Mouse (Mus musculus): Measurements from ENCODE around the gene Endou.

The Endou gene

DNA sequence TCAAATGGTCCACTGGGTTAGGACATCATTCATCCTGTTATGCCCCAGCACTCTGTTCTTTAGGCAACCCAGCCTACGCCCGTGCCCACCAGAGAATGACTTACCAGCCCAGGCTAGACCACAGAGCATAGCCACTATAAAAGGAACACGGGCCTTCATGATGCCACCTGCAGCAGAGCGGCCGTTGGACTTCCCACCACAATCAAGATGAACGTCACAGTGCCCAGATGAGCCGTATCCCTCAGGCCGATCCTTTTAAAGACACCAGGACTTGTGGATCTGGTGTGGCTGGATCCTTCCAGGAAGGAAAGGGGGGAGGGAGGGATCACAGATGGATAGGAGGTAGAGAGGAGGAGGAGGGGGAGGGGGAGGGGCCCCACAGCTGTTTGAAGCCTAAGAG, at the start of gene Endou:
TSS of gene Endou (minus strand) at position 229 of the 400 bp plus-strand sequence.
- DNase-seq: no peak

- DNase-seq: no peak
These were observed 49.5 kb upstream of the Endou start for GRCm38 (mm10) chr15:97780611-97781031.

DNA sequence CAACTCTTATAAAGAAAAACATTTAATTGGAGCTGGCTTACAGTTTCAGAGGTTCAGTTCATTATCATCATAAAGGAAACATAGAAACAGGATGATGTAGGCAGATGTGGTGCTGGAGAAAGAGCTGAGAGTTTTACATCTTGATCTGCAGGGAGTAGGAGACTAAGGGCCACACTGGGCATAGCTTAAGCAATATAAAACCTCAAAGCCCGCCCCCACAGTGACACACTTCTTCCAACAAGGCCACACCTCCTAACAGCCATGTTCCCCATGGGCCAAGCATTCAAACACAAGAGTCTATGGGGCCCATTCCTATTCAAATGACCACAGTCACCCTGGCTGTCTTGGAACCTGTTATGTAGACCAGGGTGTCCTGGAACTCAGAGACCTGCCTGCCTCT, 48.4 kb upstream of the Endou start:
- no peak for DNase-seq

DNA sequence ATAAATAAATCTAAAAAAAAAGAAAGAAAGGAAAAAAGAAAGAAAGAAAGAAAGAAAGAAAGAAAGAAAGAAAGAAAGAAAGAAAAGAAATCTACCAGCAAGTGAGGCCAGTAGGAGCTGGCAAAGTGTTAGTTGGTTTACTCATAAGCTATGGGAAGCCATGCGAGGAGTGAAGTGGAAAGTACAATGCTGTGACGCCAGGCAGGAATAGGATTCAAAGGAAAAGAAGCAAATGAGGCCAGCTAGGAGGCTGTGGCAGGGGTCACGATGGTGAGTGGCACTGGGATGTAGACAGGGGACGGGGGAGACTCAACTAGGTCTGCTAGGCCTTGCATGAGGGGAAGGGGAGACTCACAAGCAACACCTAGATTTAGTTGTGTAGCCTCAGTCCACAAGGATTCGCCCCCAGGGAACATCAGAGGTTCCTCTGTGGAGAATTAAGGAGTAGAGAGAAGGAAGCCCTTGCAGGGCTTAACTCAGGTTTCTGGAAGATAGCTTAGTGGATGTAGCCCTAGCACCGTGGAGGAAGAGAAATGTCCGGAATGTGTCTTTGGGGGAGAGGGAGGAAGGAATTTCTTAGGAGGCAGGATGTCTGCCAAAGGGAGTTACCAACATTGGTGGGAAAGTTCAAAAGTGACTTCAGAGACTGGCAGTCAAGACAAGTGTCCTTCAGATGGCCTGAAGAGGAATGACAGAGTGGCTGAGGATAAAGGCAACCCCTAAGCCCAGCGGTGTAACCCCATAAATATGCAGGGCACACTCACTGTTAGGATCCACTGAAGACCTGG, 47.4 kb upstream of the Endou start, which contains the start of gene Slc48a1:
TSS of gene Slc48a1 (plus strand) at position 210 of the 788 bp plus-strand sequence.
- DNase-seq: no peak

GRCm38 (mm10) chr15:97776919-97777318, 45.8 kb upstream of the Endou start:
- DNase-seq: no peak

- peak; percentile 80 to 87 for DNase-seq
These were observed 45.4 kb upstream of the Endou start for GRCm38 (mm10) chr15:97776514-97776913.

GRCm38 (mm10) chr15:97773961-97774370, 42.8 kb upstream of the Endou start:
- peak; percentile 65 to 82 for DNase-seq

DNA sequence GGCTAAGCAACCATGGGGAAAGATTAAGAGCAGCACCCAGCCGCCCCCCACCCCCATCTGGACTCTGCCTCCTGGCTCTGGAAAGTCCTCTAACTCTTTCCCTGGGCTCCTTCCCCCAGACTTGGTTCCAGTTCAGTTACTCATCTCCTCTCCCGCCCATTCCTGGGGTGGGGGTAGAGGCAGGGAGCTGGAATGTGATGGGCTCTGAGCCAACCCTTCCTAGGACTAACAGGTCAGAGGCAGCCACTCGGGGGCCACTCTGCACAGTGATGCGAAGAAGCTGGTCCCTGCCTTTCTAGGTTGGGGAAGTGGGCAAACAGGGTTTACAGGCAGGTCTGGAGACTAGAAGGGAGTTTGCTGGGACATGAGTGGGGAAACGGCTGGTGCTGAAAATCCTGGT, 42.0 kb upstream of the Endou start:
- DNase-seq: peak; percentile 89 to 92

DNA sequence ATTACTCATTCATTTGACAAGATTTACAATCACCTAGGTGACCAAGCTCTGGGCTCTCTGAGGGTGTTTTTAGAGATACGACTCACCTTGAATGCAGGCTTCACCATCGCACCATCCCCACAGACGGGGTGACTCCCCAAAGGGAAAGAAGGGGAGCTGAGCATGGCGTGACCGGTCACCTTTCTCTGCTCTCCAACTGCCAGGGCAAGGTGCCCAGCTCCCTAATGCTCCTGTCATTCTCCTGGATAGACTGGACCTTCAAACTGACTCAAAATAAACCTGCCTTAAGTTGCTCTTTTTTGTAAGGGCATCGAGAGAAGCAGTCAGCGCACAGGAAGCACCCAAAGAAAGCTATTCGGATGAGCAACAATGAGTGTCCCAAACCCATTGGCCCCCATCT, 39.1 kb upstream of the Endou start:
- no peak for DNase-seq

DNA sequence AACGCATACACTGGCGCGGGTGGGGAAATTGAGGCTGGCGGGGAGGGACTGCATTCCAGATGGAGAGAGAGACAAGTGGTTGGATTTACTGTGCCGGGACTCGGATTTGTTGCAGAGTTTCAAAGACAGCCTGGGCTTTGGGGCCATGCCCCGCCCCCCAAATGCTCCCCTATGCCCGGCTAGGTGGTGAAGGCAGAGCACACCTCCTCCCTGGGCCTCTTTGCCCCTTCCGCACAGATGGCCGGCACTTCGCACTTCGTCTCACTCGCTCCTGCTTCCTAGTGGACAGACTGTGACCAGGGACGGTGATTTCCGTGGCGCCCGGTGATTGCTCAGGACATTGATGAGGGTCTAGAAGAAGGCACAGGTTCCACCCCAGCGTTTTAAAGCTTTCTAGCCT, 37.1 kb upstream of the Endou start:
- DNase-seq: peak; percentile 70 to 77

DNA sequence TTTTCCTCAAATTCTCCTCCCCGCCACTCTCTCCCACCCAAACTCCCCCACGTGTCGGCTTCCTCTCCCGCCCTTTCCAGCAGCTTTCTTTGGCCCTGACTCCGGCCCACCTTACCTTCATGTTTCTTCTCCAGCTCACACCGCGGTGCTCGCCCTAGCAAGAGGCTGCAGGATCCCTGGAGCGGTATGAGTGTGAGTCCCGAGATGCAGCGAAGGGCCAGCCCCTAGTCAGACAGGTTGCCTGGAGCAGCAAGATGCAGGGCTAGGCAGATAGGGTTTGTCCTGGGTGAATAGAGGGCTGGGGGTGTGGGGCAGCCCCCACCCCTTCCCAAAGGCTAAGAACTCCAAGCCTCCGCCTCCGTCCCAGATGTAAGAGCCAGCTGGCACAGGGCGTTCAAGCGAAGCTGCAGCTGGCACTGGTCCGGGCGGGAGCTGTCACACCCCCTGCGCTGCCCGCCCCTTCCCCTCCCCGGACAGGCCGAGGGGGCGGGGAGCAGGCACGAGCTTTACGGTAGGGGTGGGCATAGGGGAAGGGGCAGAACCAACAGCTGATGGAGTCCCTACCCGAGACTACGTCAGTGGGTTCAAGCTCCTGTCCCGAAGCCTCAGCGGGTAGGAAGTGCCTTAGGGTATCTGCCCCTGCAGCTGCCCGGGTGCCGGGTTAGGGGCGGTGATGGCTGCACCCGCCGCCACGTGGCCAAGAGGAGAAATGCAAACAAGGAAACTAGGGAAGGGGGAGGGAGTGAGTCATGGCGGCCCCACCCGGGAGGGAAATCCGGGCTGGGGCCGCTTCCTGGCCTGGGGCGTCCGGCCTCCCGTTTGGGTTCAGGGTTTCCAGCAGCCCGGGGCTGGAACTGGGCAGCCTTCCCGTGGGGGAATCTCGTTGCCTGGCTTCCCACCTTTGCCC, 36.4 kb upstream of the Endou start, which contains the start of gene Rapgef3:
TSS of gene Rapgef3 (minus strand) at position 693 of the 907 bp plus-strand sequence.
- peak; percentile 94 to 95 for DNase-seq

- no peak for DNase-seq
These were observed 35.6 kb upstream of the Endou start for GRCm38 (mm10) chr15:97766594-97767279.

DNA sequence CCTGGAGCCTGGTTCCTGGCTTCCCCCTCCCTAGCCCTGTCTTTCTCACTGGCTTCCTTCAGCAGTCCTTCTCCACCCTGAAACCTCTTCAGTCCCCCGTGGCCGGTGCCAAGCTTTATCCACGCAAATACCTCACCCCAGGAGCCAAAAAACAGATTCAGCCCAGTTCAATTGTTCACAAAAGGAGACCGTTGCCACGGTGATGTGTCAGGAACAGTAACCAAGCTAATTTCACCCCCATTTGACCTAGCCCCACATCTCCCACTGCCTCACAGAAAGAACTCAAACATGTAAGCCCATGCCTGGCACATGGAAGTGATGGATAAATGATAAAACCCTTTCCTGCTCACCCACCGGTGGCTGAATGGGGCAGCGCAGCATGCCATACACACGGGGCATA, 35.1 kb upstream of the Endou start:
- DNase-seq: no peak

- peak; percentile 28 to 65 for DNase-seq
These were observed 34.1 kb upstream of the Endou start for GRCm38 (mm10) chr15:97765090-97765794.

DNA sequence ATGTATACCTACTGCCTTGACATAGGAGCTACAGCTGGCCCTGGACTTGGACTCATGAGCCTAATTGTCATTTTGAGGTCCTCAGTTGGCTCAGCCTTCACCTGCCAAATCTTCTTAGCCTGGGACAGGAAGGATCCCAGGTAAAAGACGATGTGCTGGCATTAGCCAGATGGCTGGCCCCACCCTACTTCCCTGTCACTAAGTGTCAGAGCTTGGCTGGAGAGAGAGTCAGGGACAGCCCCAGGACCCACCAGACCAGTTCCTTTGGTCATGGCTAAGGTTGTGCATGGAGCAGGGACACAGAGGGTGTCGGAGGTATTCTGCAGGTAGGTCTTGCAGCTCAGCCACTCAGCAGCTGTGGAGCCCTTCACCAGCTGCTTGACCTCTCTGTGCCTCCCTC, 33.4 kb upstream of the Endou start:
- no peak for DNase-seq

GRCm38 (mm10) chr15:97763256-97764049, 32.3 kb upstream of the Endou start:
- no peak for DNase-seq

DNA sequence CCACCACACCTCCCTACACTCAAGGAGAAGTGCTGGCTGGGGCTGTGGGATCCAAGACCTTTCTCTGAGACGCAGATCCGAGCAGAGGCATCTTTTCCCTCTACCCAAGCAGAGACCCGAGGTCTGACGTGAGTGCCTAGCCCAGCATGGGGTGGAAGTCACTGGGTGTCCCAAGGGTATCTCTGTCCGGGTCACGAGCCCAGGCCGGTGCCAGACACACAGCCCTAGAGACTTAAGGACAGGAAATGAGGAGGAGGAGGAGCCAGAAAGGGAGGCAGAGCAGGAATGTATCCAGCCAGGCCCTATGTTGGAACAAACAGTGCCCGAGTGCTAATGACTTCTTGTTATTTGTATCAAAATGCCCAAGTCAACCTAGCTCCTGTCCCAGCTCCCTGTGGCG, 31.6 kb upstream of the Endou start:
- peak in 1 of 2 experiments; percentile 66 for DNase-seq

DNA sequence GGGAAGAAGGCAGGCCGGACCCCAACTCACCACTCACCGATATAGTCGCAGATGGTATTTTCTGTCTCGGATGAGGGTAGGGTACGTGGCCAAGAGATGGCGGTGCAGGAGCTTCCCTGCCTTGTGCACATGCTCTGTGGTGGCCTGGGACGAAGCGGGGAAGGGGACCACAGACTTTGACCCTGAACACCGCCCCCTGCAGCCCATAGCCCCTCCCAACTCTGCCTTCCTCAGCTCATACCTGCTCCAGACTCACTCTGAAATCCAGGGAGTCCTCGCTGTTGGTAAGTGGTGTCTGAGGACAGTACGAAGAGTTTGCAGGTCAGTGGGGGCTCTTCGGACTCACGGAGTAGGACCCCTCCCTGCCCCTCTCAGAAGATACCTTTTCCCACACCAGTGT, 30.3 kb upstream of the Endou start:
- no peak for DNase-seq

GRCm38 (mm10) chr15:97760952-97761351, 29.8 kb upstream of the Endou start:
- no peak for DNase-seq

- DNase-seq: no peak
These were observed 28.9 kb upstream of the Endou start for GRCm38 (mm10) chr15:97760006-97760405.

GRCm38 (mm10) chr15:97755361-97755760, 24.2 kb upstream of the Endou start:
- no peak for DNase-seq

All from lung, postnatal 4 days (tissue).